Mouse (Mus musculus) forebrain, embryonic 12.5 days (tissue): ENCODE measurements at regions not wholly inside any gene's neighbourhood (a gene's known extent, or its start where the extent isn't known, plus 50 kb on each side); places are given as distances from the start of the nearest gene placed in this dataset.
A peak's percentile ranks its signal among the peaks of the same experiment; 100 is the strongest.

Source experiments
- ATAC-seq: fragments of 200-750 bp; cut with Nextera tagmentation; 2 replicates; pipeline ENCODE4 v1.8.0; 2017; ENCODE audit warnings: moderate TSS enrichment; ENCODE audit not compliant: low FRiP score
- H3K27ac ChIP-seq: fragments of 300-500 bp; sonication (generic); 2 replicates; pipeline ENCODE4 v1.5.1; 2016; ENCODE audit warnings: mild to moderate bottlenecking
- H3K27me3 ChIP-seq: fragments of 300-500 bp; sonication (generic); 2 replicates; pipeline ENCODE4 v1.6.1; 2016; ENCODE audit warnings: mild to moderate bottlenecking
- H3K36me3 ChIP-seq: fragments of 300-500 bp; sonication (generic); replicated peaks from 2 replicates; pipeline ENCODE4 v1.6.1; 2016; ENCODE audit warnings: mild to moderate bottlenecking
- H3K4me1 ChIP-seq: fragments of 300-500 bp; sonication (generic); 2 replicates; pipeline ENCODE4 v1.6.1; 2016
- H3K4me2 ChIP-seq: fragments of 300-500 bp; sonication (generic); 2 replicates; pipeline ENCODE4 v1.6.1; 2016; ENCODE audit warnings: mild to moderate bottlenecking, moderate library complexity
- H3K4me3 ChIP-seq: fragments of 300-500 bp; sonication (generic); replicated peaks from 2 replicates; pipeline ENCODE4 v1.5.1; 2016; ENCODE audit warnings: mild to moderate bottlenecking
- H3K9ac ChIP-seq: fragments of 300-500 bp; sonication (generic); 2 replicates; pipeline ENCODE4 v1.6.1; 2016; ENCODE audit warnings: mild to moderate bottlenecking
- H3K9me3 ChIP-seq: fragments of 300-500 bp; sonication (generic); 2 replicates; pipeline ENCODE4 v1.6.1; 2016
- WGBS: fragments of 180-500 bp; shearing (Covaris S2); methylation state at CpG from one replicate; pipeline ENCODE4 v1.1.7; 2016; 5-methylcytosine and 5-hydroxymethylcytosine counted together

DNA sequence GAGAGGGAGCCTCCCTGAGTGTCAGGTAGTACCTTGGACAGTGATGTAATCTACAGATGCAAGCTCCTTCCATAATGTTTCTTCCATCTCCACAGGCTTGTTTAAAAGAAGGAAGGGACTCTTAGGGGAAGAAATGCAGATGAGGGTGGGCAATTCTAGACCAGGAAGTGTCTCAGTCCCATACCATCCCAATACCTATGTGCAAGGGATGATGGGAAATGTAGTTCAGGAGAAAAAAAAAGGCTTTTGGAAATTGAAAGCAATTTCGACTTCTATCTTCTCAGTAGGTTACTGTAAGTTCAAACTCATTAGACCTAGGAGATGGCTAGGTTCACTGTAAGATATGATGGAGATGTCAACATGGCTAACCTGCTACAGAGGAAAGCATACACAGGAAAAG, 68.3 kb downstream of the Cd83 start:
- H3K27ac ChIP-seq: no peak overlapping the region
- H3K9ac ChIP-seq: no peak overlapping the region
- no peaks in the 10 kb centered on the region for H3K36me3 ChIP-seq
- no peak overlapping the region for H3K4me2 ChIP-seq
- 84% methylated on average over 1 of the region's 1 CpGs for WGBS
- no peak overlapping the region for H3K4me3 ChIP-seq
- peaks cover 13% of the 10 kb centered on the region for H3K4me1 ChIP-seq
- ATAC-seq: no peak
- H3K9me3 ChIP-seq: no peaks in the 10 kb centered on the region
- no peaks in the 10 kb centered on the region; the same call in 1 of the 2 replicates for H3K27me3 ChIP-seq

DNA sequence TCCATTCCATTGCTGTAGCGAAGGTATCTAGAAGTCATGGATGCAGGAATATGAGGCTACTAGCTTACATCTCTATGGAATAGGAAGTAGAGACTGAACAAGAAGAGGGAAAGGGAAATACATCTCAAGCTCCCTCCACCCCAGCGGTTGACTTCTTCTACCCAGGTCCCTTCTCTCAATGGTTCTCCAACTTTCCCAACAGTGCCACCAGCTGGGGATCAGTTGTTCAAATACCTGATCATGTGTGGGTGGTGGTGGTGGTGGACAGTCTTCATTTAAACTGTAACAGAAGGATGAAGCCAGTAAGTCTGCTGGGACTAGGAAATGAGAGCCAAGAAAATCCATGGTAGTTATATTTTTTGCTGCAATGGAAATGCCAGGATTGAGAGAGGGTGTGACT, 70.4 kb downstream of the Cd83 start:
- no peaks in the 10 kb centered on the region; the same call in 1 of the 2 replicates for H3K27me3 ChIP-seq
- H3K4me2 ChIP-seq: no peak overlapping the region
- no peak overlapping the region for H3K4me3 ChIP-seq
- no peak overlapping the region for H3K27ac ChIP-seq
- no peak for ATAC-seq
- 94% methylated on average over 2 of the region's 2 CpGs for WGBS
- peaks cover 13% of the 10 kb centered on the region for H3K4me1 ChIP-seq
- no peaks in the 10 kb centered on the region for H3K9me3 ChIP-seq
- no peaks in the 10 kb centered on the region for H3K36me3 ChIP-seq
- no peak overlapping the region for H3K9ac ChIP-seq

DNA sequence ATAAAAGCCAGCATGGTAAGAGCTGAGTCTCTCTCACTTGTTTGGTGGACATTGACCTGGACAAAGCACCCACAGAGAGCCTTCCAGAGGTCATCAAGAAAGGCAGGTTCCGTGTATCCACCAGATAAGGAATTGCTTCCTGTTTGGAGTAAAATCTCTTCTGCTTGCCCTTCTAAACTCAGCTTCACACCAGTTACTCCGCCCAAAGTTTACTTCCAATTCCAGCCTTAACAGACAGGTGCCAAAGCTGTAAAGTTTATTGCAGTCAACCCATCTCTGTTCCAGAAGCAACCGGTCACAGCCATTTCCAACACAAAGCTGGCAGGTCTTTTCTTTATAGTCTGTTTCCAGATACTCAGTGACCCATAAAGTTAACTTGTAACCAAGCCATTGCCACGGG, 76.4 kb downstream of the Cd83 start:
- ATAC-seq: no peak
- Histone ChIP-seq H3K9me3 (no peaks in the 10 kb centered on the region), H3K4me2 (no peak overlapping the region), H3K36me3 (no peaks in the 10 kb centered on the region), H3K27me3 (peaks cover 33% of the 10 kb centered on the region), H3K9ac (no peak overlapping the region), H3K4me3 (no peak overlapping the region), H3K4me1 (peaks cover 21% of the 10 kb centered on the region), H3K27ac (no peak overlapping the region)
- 74% methylated on average over 4 of the region's 4 CpGs for WGBS

DNA sequence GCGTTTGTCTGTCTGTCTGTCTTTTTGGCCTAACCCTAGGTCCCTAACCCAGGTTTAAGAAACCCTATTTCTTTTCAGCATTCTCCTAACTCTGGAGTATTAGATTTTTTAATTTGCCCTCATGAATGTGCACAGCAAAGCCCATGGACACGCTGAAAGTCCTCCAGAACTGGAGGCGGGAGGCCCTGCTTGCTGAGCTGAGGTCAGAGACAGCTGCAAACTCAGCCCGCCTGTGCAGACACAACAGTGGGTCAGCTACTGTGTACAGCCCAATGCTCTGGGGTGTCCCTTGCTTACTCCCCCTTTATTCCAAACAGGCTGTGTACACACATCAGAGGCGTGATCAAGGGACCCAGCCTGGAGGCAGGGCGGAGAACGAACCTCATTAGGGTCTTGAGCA, 76.8 kb downstream of the Cd83 start:
- H3K36me3 ChIP-seq: no peaks in the 10 kb centered on the region
- peaks cover 21% of the 10 kb centered on the region for H3K4me1 ChIP-seq
- no peak overlapping the region for H3K9ac ChIP-seq
- H3K9me3 ChIP-seq: no peaks in the 10 kb centered on the region
- peaks cover 38% of the 10 kb centered on the region for H3K27me3 ChIP-seq
- 75% methylated on average over 7 of the region's 7 CpGs for WGBS
- no peak for ATAC-seq
- H3K4me2 ChIP-seq: no peak overlapping the region
- H3K4me3 ChIP-seq: no peak overlapping the region
- no peak overlapping the region for H3K27ac ChIP-seq

DNA sequence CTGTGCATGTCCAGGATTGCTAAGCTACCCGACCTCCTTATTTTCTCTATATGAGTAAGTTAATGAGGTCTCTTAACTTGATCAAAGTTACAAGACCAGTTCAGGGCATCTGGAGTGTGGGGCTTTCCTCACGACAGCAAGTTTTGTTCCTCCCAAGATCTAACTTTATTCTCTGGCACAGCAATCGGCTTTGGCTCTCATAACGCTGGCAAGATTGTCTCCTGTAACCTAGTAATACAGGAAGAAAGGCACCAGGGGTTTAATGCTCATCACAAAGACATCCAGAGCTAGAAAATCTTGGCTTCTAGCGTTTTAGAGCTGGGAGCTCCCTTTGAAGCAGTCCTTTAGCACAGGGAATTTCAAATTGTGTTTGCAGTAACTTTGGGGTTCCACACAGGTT, 77.5 kb downstream of the Cd83 start:
- ATAC-seq: no peak
- Histone ChIP-seq H3K4me1 (peaks cover 21% of the 10 kb centered on the region), H3K27me3 (peaks cover 44% of the 10 kb centered on the region), H3K9me3 (no peaks in the 10 kb centered on the region), H3K36me3 (no peaks in the 10 kb centered on the region), H3K9ac (no peak overlapping the region), H3K4me3 (no peak overlapping the region), H3K4me2 (no peak overlapping the region), H3K27ac (no peak overlapping the region)
- WGBS: 83% methylated on average over 5 of the region's 5 CpGs

DNA sequence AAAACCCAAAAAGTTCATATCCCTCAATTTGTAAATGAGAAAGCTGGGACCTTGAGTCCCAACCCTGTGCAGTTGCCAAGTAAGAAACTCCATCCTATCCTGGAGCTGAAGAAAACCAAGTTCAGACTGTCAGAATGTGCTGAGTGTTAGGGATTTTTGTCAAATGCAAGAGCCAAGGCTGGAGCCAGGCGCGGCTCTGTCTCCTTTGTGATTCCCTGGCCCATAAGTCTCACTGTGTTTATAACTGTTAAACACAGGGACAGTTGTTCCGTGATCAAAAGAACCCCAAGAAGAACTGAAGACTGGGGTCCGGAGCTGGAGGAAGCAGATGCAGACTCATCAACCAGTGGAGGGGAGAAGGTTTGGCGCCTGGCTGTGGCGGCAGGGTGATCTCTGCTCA, 78.0 kb downstream of the Cd83 start:
- Histone ChIP-seq H3K4me2 (no peak overlapping the region), H3K27me3 (peaks cover 48% of the 10 kb centered on the region), H3K9me3 (no peaks in the 10 kb centered on the region), H3K4me1 (peaks cover 21% of the 10 kb centered on the region), H3K9ac (no peak overlapping the region), H3K36me3 (no peaks in the 10 kb centered on the region), H3K4me3 (no peak overlapping the region), H3K27ac (no peak overlapping the region)
- ATAC-seq: no peak
- 82% methylated on average over 6 of the region's 6 CpGs for WGBS

DNA sequence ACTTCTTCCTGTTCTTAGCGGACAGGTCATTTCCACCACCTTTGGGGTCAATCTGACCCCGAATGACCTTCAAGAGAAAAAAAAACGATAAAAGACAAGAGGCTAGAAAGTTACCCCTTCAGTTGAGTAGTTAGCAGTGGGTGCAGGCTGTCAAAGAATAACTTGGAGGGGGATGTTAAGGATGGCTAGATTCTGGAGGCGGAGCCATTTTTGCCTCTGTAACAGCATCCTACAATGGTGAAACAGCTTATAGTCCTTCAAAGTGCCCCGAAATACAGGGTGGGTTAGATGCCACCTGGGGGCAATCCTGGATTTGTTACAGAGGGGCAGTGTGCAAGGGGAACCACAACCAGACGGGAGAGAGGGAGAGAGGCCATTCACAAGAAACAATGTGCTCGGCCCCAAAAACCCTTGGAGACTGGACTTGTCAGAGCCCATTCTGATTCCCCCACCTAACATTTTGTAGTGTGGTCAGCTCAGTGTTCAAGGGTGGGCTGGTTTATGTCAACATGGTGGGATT, 79.1 kb downstream of the Cd83 start:
- H3K27me3 ChIP-seq: peaks cover 48% of the 10 kb centered on the region
- WGBS: 71% methylated on average over 7 of the region's 7 CpGs
- H3K4me1 ChIP-seq: peaks cover 21% of the 10 kb centered on the region
- H3K4me2 ChIP-seq: 0 out of 2 replicates have a peak overlapping the region, but pooled peaks have one; percentile 62
- H3K36me3 ChIP-seq: no peaks in the 10 kb centered on the region
- H3K27ac ChIP-seq: no peak overlapping the region
- no peak overlapping the region; the same call in 1 of the 2 replicates for H3K9ac ChIP-seq
- H3K9me3 ChIP-seq: no peaks in the 10 kb centered on the region
- H3K4me3 ChIP-seq: no peak overlapping the region
- ATAC-seq: no peak

DNA sequence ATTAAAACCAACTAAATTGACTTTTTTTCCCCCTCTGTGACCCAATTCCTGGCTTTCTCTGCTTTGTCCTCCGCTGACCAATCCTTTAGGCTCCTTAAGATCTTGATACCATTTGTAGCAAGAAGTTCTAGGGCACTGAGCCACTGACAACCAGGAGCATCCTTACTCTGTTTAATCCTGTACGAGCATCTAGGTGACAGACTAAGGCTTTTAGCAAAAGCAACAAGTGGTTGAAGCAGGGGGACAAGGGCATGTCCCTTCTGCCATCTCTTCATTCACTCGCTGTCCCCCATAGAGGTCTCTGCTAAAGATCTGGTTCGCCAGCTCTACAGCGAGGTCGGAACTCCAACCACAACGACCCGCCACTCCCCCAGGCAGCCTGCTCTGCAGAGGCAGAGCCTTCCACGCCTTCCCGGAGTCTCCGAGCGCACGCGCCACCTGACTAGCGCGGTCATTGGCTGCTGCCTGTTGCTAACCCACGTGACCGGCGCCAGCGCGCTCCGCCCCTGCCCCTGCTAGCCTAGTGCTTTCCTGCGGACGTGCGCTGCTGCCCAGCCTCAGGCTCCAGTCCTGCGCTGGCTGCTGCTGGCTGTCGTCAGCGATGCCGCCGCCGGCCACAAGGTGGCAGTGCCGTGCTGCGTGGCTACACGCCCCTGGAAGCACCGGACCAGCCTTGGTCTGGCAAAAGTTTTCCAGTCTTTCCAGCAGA, 79.7 kb downstream of the Cd83 start:
- no peaks in the 10 kb centered on the region for H3K9me3 ChIP-seq
- H3K27me3 ChIP-seq: peaks cover 48% of the 10 kb centered on the region
- ATAC-seq: peak; percentile 99
- peaks cover 21% of the 10 kb centered on the region for H3K4me1 ChIP-seq
- 2% methylated on average over 35 of the region's 35 CpGs for WGBS
- peak overlapping the region; percentile 29 for H3K9ac ChIP-seq
- peak overlapping the region; percentile 30 for H3K4me3 ChIP-seq
- 0 out of 2 replicates have a peak overlapping the region, but pooled peaks have one; percentile 46 for H3K27ac ChIP-seq
- H3K36me3 ChIP-seq: no peaks in the 10 kb centered on the region
- peak overlapping the region; percentile 62 for H3K4me2 ChIP-seq

DNA sequence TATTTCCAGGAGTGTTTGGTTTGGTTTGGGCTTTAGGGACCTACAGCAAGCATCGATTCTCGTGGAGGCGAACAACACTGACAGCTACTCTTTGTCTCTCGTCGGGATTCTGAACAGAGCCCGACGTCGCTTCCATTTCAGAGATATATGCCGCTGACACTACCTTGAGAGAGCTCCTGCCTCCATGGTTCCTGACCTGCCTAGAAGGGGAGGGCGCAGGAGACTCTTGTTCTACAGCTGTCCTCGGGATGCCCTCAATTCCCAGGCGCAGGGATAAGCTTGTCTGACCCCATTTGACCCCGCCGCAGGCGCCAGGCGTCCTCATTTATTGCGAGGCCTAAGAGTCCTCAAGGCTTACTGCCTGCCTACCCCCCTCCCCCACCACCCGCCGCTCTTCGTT, 80.5 kb downstream of the Cd83 start:
- Histone ChIP-seq H3K27ac (no peak overlapping the region), H3K9ac (0 out of 2 replicates have a peak overlapping the region, but pooled peaks have one; percentile 9), H3K4me3 (peak overlapping the region; percentile 30), H3K4me1 (peaks cover 21% of the 10 kb centered on the region), H3K27me3 (peaks cover 48% of the 10 kb centered on the region), H3K36me3 (no peaks in the 10 kb centered on the region), H3K9me3 (no peaks in the 10 kb centered on the region), H3K4me2 (peak overlapping the region; percentile 62)
- WGBS: under 1% methylated on average over 20 of the region's 20 CpGs
- ATAC-seq: peak; percentile 56

DNA sequence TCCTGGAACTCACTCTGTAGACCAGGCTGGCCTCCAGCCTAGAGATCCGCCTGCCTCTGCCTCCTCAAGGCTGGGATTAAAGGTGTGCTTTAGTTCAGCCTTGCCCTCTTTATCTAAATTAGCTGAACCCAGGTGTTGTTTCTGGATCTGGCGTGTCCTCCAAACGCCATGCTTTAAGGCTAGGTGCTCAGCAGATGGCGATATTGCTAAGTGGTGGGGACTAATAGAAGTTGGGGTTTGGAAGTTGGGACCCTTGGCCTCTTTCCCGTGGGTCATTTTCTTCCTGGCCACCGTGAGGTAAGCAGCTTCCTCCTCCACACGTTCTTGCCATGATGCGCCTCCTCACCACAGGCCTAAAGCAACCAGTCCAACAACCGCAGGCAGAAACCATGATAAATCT, 91.3 kb downstream of the Cd83 start:
- H3K9ac ChIP-seq: no peak overlapping the region
- no peaks in the 10 kb centered on the region for H3K36me3 ChIP-seq
- H3K9me3 ChIP-seq: no peaks in the 10 kb centered on the region
- 85% methylated on average over 9 of the region's 9 CpGs for WGBS
- H3K27me3 ChIP-seq: no peaks in the 10 kb centered on the region
- no peak overlapping the region for H3K4me2 ChIP-seq
- no peak overlapping the region for H3K27ac ChIP-seq
- H3K4me1 ChIP-seq: no peaks in the 10 kb centered on the region
- no peak for ATAC-seq
- no peak overlapping the region for H3K4me3 ChIP-seq

DNA sequence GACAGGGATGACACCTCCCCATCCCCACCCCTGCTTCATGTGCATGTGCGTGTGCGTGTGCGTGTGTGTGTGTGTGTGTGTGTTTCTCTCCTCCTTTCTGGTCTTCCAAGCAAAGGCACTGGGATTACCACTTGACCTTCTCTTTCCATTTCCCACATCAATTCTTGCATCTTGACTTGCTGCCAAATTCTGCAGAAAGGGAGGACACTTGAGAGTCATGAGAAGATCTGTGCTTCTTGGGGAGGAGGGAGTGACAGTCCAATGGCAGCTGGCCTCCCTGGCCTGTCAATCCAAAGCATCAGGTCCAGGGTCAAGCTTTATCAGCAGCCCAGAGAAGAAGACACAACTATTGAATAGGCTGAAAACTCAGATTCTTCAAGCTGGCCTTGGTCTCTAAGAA, 102.7 kb downstream of the Cd83 start:
- ATAC-seq: no peak

DNA sequence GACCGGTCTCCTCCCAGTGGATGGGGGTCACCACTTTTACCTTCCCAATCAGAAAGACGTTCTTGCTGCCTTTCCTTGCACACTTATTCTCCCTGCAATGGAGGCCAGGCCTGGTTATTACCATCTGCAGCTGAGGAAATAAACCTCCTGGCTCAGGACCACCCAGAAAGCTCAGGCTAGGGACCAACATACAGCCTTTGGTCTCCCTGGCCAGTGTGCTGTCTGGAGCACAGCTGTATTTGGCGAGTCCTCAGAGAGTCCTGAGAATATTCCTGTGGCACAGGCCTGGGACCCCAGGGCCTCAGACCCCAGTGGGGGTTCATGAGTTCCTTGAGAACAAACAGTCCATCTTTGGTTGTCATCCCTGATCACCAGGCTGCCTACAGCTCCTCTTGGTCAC, 107.4 kb downstream of the Cd83 start:
- no peak overlapping the region for H3K4me2 ChIP-seq
- no peak overlapping the region for H3K27ac ChIP-seq
- H3K27me3 ChIP-seq: no peaks in the 10 kb centered on the region; the same call in 1 of the 2 replicates
- 75% methylated on average over 3 of the region's 3 CpGs for WGBS
- 0 out of 2 replicates have a peak, but pooled peaks cover 3% of the 10 kb centered on the region for H3K9me3 ChIP-seq
- H3K4me1 ChIP-seq: peaks cover 9% of the 10 kb centered on the region
- H3K4me3 ChIP-seq: no peak overlapping the region
- ATAC-seq: no peak
- H3K9ac ChIP-seq: no peak overlapping the region
- no peaks in the 10 kb centered on the region for H3K36me3 ChIP-seq

More for the DNA sequence above, 102.7 kb downstream of the Cd83 start:
- WGBS: 100% methylated on average over 3 of the region's 3 CpGs
- no peak overlapping the region for H3K27ac ChIP-seq
- no peaks in the 10 kb centered on the region for H3K36me3 ChIP-seq
- H3K4me2 ChIP-seq: no peak overlapping the region
- H3K9ac ChIP-seq: no peak overlapping the region
- peaks cover 3% of the 10 kb centered on the region; the same call in 1 of the 2 replicates for H3K4me1 ChIP-seq
- H3K27me3 ChIP-seq: peaks cover 3% of the 10 kb centered on the region; the same call in 1 of the 2 replicates
- H3K9me3 ChIP-seq: 0 out of 2 replicates have a peak, but pooled peaks cover 3% of the 10 kb centered on the region
- no peak overlapping the region for H3K4me3 ChIP-seq

DNA sequence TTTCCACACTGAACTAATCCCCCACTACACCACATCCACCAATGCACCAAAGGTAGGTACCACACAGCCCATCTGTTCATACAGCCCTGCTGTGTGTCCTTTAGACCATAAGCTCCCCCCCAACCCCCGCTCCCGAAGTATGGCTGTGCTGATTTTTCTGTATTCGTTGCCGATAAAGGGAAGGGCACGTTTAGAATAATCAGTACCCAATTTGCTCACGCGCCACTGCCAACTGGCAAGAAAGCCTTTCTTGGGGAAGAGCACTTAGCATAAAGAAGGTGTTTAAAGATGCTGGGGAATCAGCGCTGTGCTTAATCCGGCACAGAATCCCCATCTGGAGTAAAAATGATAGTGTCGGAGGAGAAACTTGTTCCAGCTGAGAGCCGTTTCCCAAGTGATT, 111.4 kb downstream of the Cd83 start:
- no peaks in the 10 kb centered on the region for H3K36me3 ChIP-seq
- no peak overlapping the region for H3K4me2 ChIP-seq
- H3K9ac ChIP-seq: no peak overlapping the region
- no peaks in the 10 kb centered on the region for H3K9me3 ChIP-seq
- H3K27ac ChIP-seq: no peak overlapping the region
- no peaks in the 10 kb centered on the region; the same call in 1 of the 2 replicates for H3K27me3 ChIP-seq
- 50% methylated on average over 11 of the region's 11 CpGs for WGBS
- ATAC-seq: no peak
- H3K4me1 ChIP-seq: peaks cover 9% of the 10 kb centered on the region
- no peak overlapping the region for H3K4me3 ChIP-seq
